In genomic region chr2:146710676-146711075, GRCm38 (mm10) we compare ENCODE assay signal across 13 mouse cellular contexts.
A peak's percentile ranks its signal among the peaks of the same experiment; 100 is the strongest.
DNase-seq lines count a peak whose midpoint lies in the region; ATAC-seq and TF ChIP-seq lines count a peak whose summit lies in the region.
"Had no signal": no experiment of that assay in that cellular context is flagged by ENCODE, and none has a peak within 500 bp of the region (broad histone marks: within the 10 kb centered on the region; RNA-seq: fewer than 3 reads in every experiment).

No protein-coding gene starts in this region.

- peak overlapping the region; percentile 10; the same call in 1 of the 2 replicates for H3K4me2 ChIP-seq in midbrain, embryonic 15.5 days
- H3K4me2 ChIP-seq in liver, postnatal 0 days (ENCODE audit: low read depth, low read length): no peak overlapping the region

- H3K27ac ChIP-seq in midbrain, embryonic 15.5 days: peak overlapping the region; percentile 10; the same call in 1 of the 2 replicates
- no peak overlapping the region for H3K27ac ChIP-seq in liver, postnatal 0 days (ENCODE audit: low read depth)
- H3K27ac ChIP-seq: liver, embryonic 14.5 days; macrophage had no signal

- peaks cover 6% of the 10 kb centered on the region for H3K4me1 ChIP-seq in midbrain, embryonic 15.5 days
- H3K4me1 ChIP-seq in liver, postnatal 0 days (ENCODE audit: insufficient read depth): no peaks in the 10 kb centered on the region

- H3K9me3 ChIP-seq in midbrain, embryonic 15.5 days: no peaks in the 10 kb centered on the region
- no peaks in the 10 kb centered on the region for H3K9me3 ChIP-seq in liver, postnatal 0 days (ENCODE audit: low read length)

- no peak overlapping the region for H3K4me3 ChIP-seq in midbrain, embryonic 15.5 days
- no peak overlapping the region for H3K4me3 ChIP-seq in liver, postnatal 0 days (ENCODE audit: low read depth, low read length)

- DNase-seq in frontal cortex, postnatal 10 days (ENCODE audit: low spot score in 2 of 2): peak; percentile 25 to 29
- DNase-seq in 3134 (ENCODE audit: extremely low read depth, insufficient read length, low spot score): peak; percentile 4
- peak; percentile 2 to 11 for DNase-seq in frontal cortex, postnatal 36 days (ENCODE audit: low spot score in 2 of 2)
- DNase-seq in heart, adult 18-20 months: no peak
- no peak for DNase-seq in liver, postnatal 0 days
- DNase-seq in urinary bladder, postnatal 36 days (ENCODE audit: low spot score in 2 of 2): no peak
- DNase-seq: cerebellum, adult 9-10 months; heart, postnatal 36 days; kidney, adult 9 months had no signal

- WGBS in midbrain, embryonic 15.5 days: 34% methylated on average over 8 of the region's 8 CpGs
- 60% methylated on average over 8 of the region's 8 CpGs for WGBS in liver, postnatal 0 days (ENCODE audit: insufficient replicate concordance)

- no peak overlapping the region for H3K9ac ChIP-seq in midbrain, embryonic 15.5 days
- no peak overlapping the region for H3K9ac ChIP-seq in liver, postnatal 0 days (replicated peaks)
- H3K9ac ChIP-seq: liver, embryonic 14.5 days had no signal

- H3K27me3 ChIP-seq in midbrain, embryonic 15.5 days (replicated peaks): peaks cover 3% of the 10 kb centered on the region; the same call in 1 of the 2 replicates
- no peaks in the 10 kb centered on the region for H3K27me3 ChIP-seq in liver, postnatal 0 days (ENCODE audit: insufficient read depth, low read length)

- H3K36me3 ChIP-seq in midbrain, embryonic 15.5 days (replicated peaks): no peaks in the 10 kb centered on the region
- no peaks in the 10 kb centered on the region for H3K36me3 ChIP-seq in liver, postnatal 0 days (replicated peaks; ENCODE audit: insufficient read depth, low read length)

- no peak for TF ChIP-seq CTCF in liver, postnatal 0 days (IDR thresholded peaks at IDR 0.05; ENCODE audit: low read depth)

- ATAC-seq in frontal cortex, adult (ENCODE audit: low TSS enrichment): no peak
- ATAC-seq in midbrain, embryonic 15.5 days (replicated peaks): peak; percentile 90
- no peak for ATAC-seq in liver, postnatal 0 days

- TF ChIP-seq EP300 in liver, postnatal 0 days (IDR thresholded peaks at IDR 0.05; ENCODE audit: low read depth): no peak

Comparison
In these comparisons a context has a peak if more than half of its experiments do, and no peak if none do; other contexts are left out.
1. DNase-seq: peak in frontal cortex, postnatal 10 days (2 of 2), 3134 (single experiment) and frontal cortex, postnatal 36 days (2 of 2); none in heart, adult 18-20 months (0 of 2), liver, postnatal 0 days (single experiment) and urinary bladder, postnatal 36 days (0 of 2).